Mouse (Mus musculus): Measurements from ENCODE around the gene Ccnd3. TPM values are rescaled to one million over a fixed set of nuclear protein-coding genes. Genes with fewer than 3 reads are reported as not detected.

Ccnd3 gene
- polyA plus RNA-seq, 1 experiment from 2014 or later: 1,146 TPM

Other genes with a start within 250 kb of the Ccnd3 start
- gene Mrps10, start 136.2 kb upstream of the Ccnd3 start, polyA plus RNA-seq (2015; fragmentation: Nextera tagmentation; extraction: Ambion mirVana): 69.0 and 70.6 TPM in 2 replicates
- 0.40 and 0.57 TPM in 2 replicates for gene Guca1b, start 119.7 kb upstream of the Ccnd3 start, polyA plus RNA-seq (2015; fragmentation: Nextera tagmentation; extraction: Ambion mirVana)
- 0.84 and 1.3 TPM in 2 replicates for gene Guca1a, start 104.5 kb upstream of the Ccnd3 start, polyA plus RNA-seq (2015; fragmentation: Nextera tagmentation; extraction: Ambion mirVana)
- 0.46 and 0.53 TPM in 2 replicates for gene AI661453, start 68.4 kb upstream of the Ccnd3 start, polyA plus RNA-seq (2015; fragmentation: Nextera tagmentation; extraction: Ambion mirVana)
- gene 1700001C19Rik, start 67.7 kb upstream of the Ccnd3 start, polyA plus RNA-seq (2015; fragmentation: Nextera tagmentation; extraction: Ambion mirVana): 0.99 and 1.4 TPM in 2 replicates
- gene Taf8, start 2.8 kb upstream of the Ccnd3 start, polyA plus RNA-seq (2015; fragmentation: Nextera tagmentation; extraction: Ambion mirVana): 28.0 and 30.8 TPM in 2 replicates
- gene Bysl, start 106.4 kb downstream of the Ccnd3 start, polyA plus RNA-seq (2015; fragmentation: Nextera tagmentation; extraction: Ambion mirVana): 21.3 and 22.4 TPM in 2 replicates
- gene Med20, start 106.5 kb downstream of the Ccnd3 start, polyA plus RNA-seq (2015; fragmentation: Nextera tagmentation; extraction: Ambion mirVana): 46.9 and 50.1 TPM in 2 replicates
- 1.8 TPM in 2 replicates for gene Gm20517, start 106.5 kb downstream of the Ccnd3 start, polyA plus RNA-seq (2015; fragmentation: Nextera tagmentation; extraction: Ambion mirVana)
- gene Usp49, start 125.6 kb downstream of the Ccnd3 start, polyA plus RNA-seq (2015; fragmentation: Nextera tagmentation; extraction: Ambion mirVana): 3.9 and 4.6 TPM in 2 replicates
- 431 and 452 TPM in 2 replicates for gene Tomm6, start 183.3 kb downstream of the Ccnd3 start, polyA plus RNA-seq (2015; fragmentation: Nextera tagmentation; extraction: Ambion mirVana)
- gene Frs3, start 184.0 kb downstream of the Ccnd3 start, polyA plus RNA-seq (2015; fragmentation: Nextera tagmentation; extraction: Ambion mirVana): 0.98 and 1.3 TPM in 2 replicates
- 0.12 and 0.18 TPM in 2 replicates for gene Gm21981, start 189.4 kb downstream of the Ccnd3 start, polyA plus RNA-seq (2015; fragmentation: Nextera tagmentation; extraction: Ambion mirVana)
- gene Prickle4, start 189.7 kb downstream of the Ccnd3 start, polyA plus RNA-seq (2015; fragmentation: Nextera tagmentation; extraction: Ambion mirVana): 0.81 and 1.2 TPM in 2 replicates
- 2.4 and 2.5 TPM in 2 replicates for gene Pgc, start 221.8 kb downstream of the Ccnd3 start, polyA plus RNA-seq (2015; fragmentation: Nextera tagmentation; extraction: Ambion mirVana)
- gene Tfeb, start 232.0 kb downstream of the Ccnd3 start, polyA plus RNA-seq (2015; fragmentation: Nextera tagmentation; extraction: Ambion mirVana): 4.7 and 5.5 TPM in 2 replicates